Mouse (Mus musculus): ENCODE measurements at regions not wholly inside any gene's neighbourhood (a gene's known extent, or its start where the extent isn't known, plus 50 kb on each side); places are given as distances from the start of the nearest gene placed in this dataset.

- no peak overlapping the region for H3K9ac ChIP-seq (ENCODE audit: low read length)
- 0 out of 2 replicates have a peak, but pooled peaks cover 4% of the 10 kb centered on the region for H3K4me1 ChIP-seq (ENCODE audit: control insufficient read depth, insufficient read depth, low read length)
- no peak overlapping the region for H3K4me2 ChIP-seq (ENCODE audit: low read depth, low read length)
- no peaks in the 10 kb centered on the region for H3K36me3 ChIP-seq (ENCODE audit: control insufficient read depth, insufficient read depth)
- no peaks in the 10 kb centered on the region for H3K9me3 ChIP-seq (replicated peaks; ENCODE audit: control insufficient read depth, low read length)
- 45% methylated on average over 7 of the region's 7 CpGs for WGBS
- no peak overlapping the region for H3K4me3 ChIP-seq (ENCODE audit: low read length)
- no peak overlapping the region for H3K27ac ChIP-seq (ENCODE audit: low read length)
- ATAC-seq (replicated peaks; ENCODE audit: extremely low read depth, insufficient read depth, low FRiP score), result no peak
- H3K27me3 ChIP-seq (ENCODE audit: control insufficient read depth, insufficient read depth, low read length), result no peaks in the 10 kb centered on the region
Measured at GRCm38 (mm10) chr13:94650951-94651350, 137.8 kb upstream of the Tbca start.

GRCm38 (mm10) chr13:94667604-94668003 is 121.1 kb upstream of the Tbca start:
- Histone ChIP-seq H3K27ac (ENCODE audit: low read length) (no peak overlapping the region), H3K4me2 (ENCODE audit: low read depth, low read length) (no peak overlapping the region), H3K27me3 (ENCODE audit: control insufficient read depth, insufficient read depth, low read length) (0 out of 2 replicates have a peak, but pooled peaks cover 4% of the 10 kb centered on the region), H3K9ac (ENCODE audit: low read length) (no peak overlapping the region), H3K36me3 (ENCODE audit: control insufficient read depth, insufficient read depth) (no peaks in the 10 kb centered on the region), H3K9me3 (replicated peaks; ENCODE audit: control insufficient read depth, low read length) (no peaks in the 10 kb centered on the region), H3K4me3 (ENCODE audit: low read length) (no peak overlapping the region), H3K4me1 (ENCODE audit: control insufficient read depth, insufficient read depth, low read length) (no peaks in the 10 kb centered on the region)
- no peak for ATAC-seq (replicated peaks; ENCODE audit: extremely low read depth, insufficient read depth, low FRiP score)
- WGBS, result 73% methylated on average over 9 of the region's 9 CpGs

- Histone ChIP-seq H3K4me1 (ENCODE audit: control insufficient read depth, insufficient read depth, low read length) (no peaks in the 10 kb centered on the region), H3K4me3 (ENCODE audit: low read length) (no peak overlapping the region), H3K4me2 (ENCODE audit: low read depth, low read length) (no peak overlapping the region), H3K9me3 (replicated peaks; ENCODE audit: control insufficient read depth, low read length) (no peaks in the 10 kb centered on the region), H3K9ac (ENCODE audit: low read length) (no peak overlapping the region), H3K36me3 (ENCODE audit: control insufficient read depth, insufficient read depth) (no peaks in the 10 kb centered on the region), H3K27me3 (ENCODE audit: control insufficient read depth, insufficient read depth, low read length) (peaks cover 4% of the 10 kb centered on the region; the same call in 1 of the 2 replicates), H3K27ac (ENCODE audit: low read length) (no peak overlapping the region)
- 68% methylated on average over 5 of the region's 5 CpGs for WGBS
- no peak for ATAC-seq (replicated peaks; ENCODE audit: extremely low read depth, insufficient read depth, low FRiP score)
Measured at GRCm38 (mm10) chr13:94668276-94668675, 120.4 kb upstream of the Tbca start.

GRCm38 (mm10) chr13:94669106-94669683 is 119.5 kb upstream of the Tbca start:
- Histone ChIP-seq H3K27me3 (ENCODE audit: control insufficient read depth, insufficient read depth, low read length) (peaks cover 4% of the 10 kb centered on the region; the same call in 1 of the 2 replicates), H3K4me2 (ENCODE audit: low read depth, low read length) (no peak overlapping the region), H3K9ac (ENCODE audit: low read length) (no peak overlapping the region), H3K27ac (ENCODE audit: low read length) (no peak overlapping the region), H3K4me3 (ENCODE audit: low read length) (no peak overlapping the region), H3K36me3 (ENCODE audit: control insufficient read depth, insufficient read depth) (no peaks in the 10 kb centered on the region), H3K4me1 (ENCODE audit: control insufficient read depth, insufficient read depth, low read length) (no peaks in the 10 kb centered on the region), H3K9me3 (replicated peaks; ENCODE audit: control insufficient read depth, low read length) (no peaks in the 10 kb centered on the region)
- ATAC-seq (replicated peaks; ENCODE audit: extremely low read depth, insufficient read depth, low FRiP score), result no peak
- 69% methylated on average over 9 of the region's 9 CpGs for WGBS

GRCm38 (mm10) chr13:94670266-94670665 is 118.4 kb upstream of the Tbca start:
- no peaks in the 10 kb centered on the region for H3K4me1 ChIP-seq (ENCODE audit: control insufficient read depth, insufficient read depth, low read length)
- ATAC-seq (replicated peaks; ENCODE audit: extremely low read depth, insufficient read depth, low FRiP score), result no peak
- no peak overlapping the region for H3K27ac ChIP-seq (ENCODE audit: low read length)
- no peaks in the 10 kb centered on the region for H3K36me3 ChIP-seq (ENCODE audit: control insufficient read depth, insufficient read depth)
- peaks cover 4% of the 10 kb centered on the region; the same call in 1 of the 2 replicates for H3K27me3 ChIP-seq (ENCODE audit: control insufficient read depth, insufficient read depth, low read length)
- no peak overlapping the region for H3K9ac ChIP-seq (ENCODE audit: low read length)
- no peaks in the 10 kb centered on the region for H3K9me3 ChIP-seq (replicated peaks; ENCODE audit: control insufficient read depth, low read length)
- WGBS, result 83% methylated on average over 11 of the region's 11 CpGs
- no peak overlapping the region for H3K4me2 ChIP-seq (ENCODE audit: low read depth, low read length)
- no peak overlapping the region for H3K4me3 ChIP-seq (ENCODE audit: low read length)

GRCm38 (mm10) chr13:94670961-94671360 is 117.7 kb upstream of the Tbca start:
- Histone ChIP-seq H3K36me3 (ENCODE audit: control insufficient read depth, insufficient read depth) (no peaks in the 10 kb centered on the region), H3K27ac (ENCODE audit: low read length) (no peak overlapping the region), H3K27me3 (ENCODE audit: control insufficient read depth, insufficient read depth, low read length) (peaks cover 4% of the 10 kb centered on the region; the same call in 1 of the 2 replicates), H3K4me2 (ENCODE audit: low read depth, low read length) (no peak overlapping the region), H3K4me3 (ENCODE audit: low read length) (no peak overlapping the region), H3K4me1 (ENCODE audit: control insufficient read depth, insufficient read depth, low read length) (no peaks in the 10 kb centered on the region), H3K9ac (ENCODE audit: low read length) (no peak overlapping the region), H3K9me3 (replicated peaks; ENCODE audit: control insufficient read depth, low read length) (no peaks in the 10 kb centered on the region)
- no peak for ATAC-seq (replicated peaks; ENCODE audit: extremely low read depth, insufficient read depth, low FRiP score)
- 76% methylated on average over 8 of the region's 8 CpGs for WGBS

GRCm38 (mm10) chr13:94680492-94681168 is 108.1 kb upstream of the Tbca start:
- Histone ChIP-seq H3K4me2 (ENCODE audit: low read depth, low read length) (no peak overlapping the region), H3K4me3 (ENCODE audit: low read length) (no peak overlapping the region), H3K9ac (ENCODE audit: low read length) (no peak overlapping the region), H3K9me3 (replicated peaks; ENCODE audit: control insufficient read depth, low read length) (no peaks in the 10 kb centered on the region), H3K27me3 (ENCODE audit: control insufficient read depth, insufficient read depth, low read length) (peaks cover 3% of the 10 kb centered on the region; the same call in 1 of the 2 replicates), H3K36me3 (ENCODE audit: control insufficient read depth, insufficient read depth) (no peaks in the 10 kb centered on the region), H3K4me1 (ENCODE audit: control insufficient read depth, insufficient read depth, low read length) (no peaks in the 10 kb centered on the region), H3K27ac (ENCODE audit: low read length) (no peak overlapping the region)
- ATAC-seq (replicated peaks; ENCODE audit: extremely low read depth, insufficient read depth, low FRiP score), result no peak
- WGBS, result 52% methylated on average over 17 of the region's 17 CpGs

- WGBS, result 86% methylated on average over 13 of the region's 13 CpGs
Measured at GRCm38 (mm10) chr13:94681606-94682005, 107.1 kb upstream of the Tbca start.

GRCm38 (mm10) chr13:94685191-94685590 is 103.5 kb upstream of the Tbca start:
- no peak overlapping the region for H3K4me3 ChIP-seq (ENCODE audit: low read length)
- no peaks in the 10 kb centered on the region for H3K9me3 ChIP-seq (replicated peaks; ENCODE audit: control insufficient read depth, low read length)
- H3K27ac ChIP-seq (ENCODE audit: low read length), result no peak overlapping the region
- H3K4me1 ChIP-seq (ENCODE audit: control insufficient read depth, insufficient read depth, low read length), result no peaks in the 10 kb centered on the region
- ATAC-seq (replicated peaks; ENCODE audit: extremely low read depth, insufficient read depth, low FRiP score), result no peak
- WGBS, result 67% methylated on average over 7 of the region's 7 CpGs
- H3K36me3 ChIP-seq (ENCODE audit: control insufficient read depth, insufficient read depth), result no peaks in the 10 kb centered on the region
- H3K27me3 ChIP-seq (ENCODE audit: control insufficient read depth, insufficient read depth, low read length), result peaks cover 3% of the 10 kb centered on the region; the same call in 1 of the 2 replicates
- H3K9ac ChIP-seq (ENCODE audit: low read length), result no peak overlapping the region
- H3K4me2 ChIP-seq (ENCODE audit: low read depth, low read length), result no peak overlapping the region

More at GRCm38 (mm10) chr13:94681606-94682005, 107.1 kb upstream of the Tbca start:
- no peak overlapping the region for H3K4me3 ChIP-seq (ENCODE audit: low read length)
- H3K36me3 ChIP-seq (ENCODE audit: control insufficient read depth, insufficient read depth), result no peaks in the 10 kb centered on the region
- no peak overlapping the region for H3K9ac ChIP-seq (ENCODE audit: low read length)
- no peak overlapping the region for H3K27ac ChIP-seq (ENCODE audit: low read length)
- H3K4me1 ChIP-seq (ENCODE audit: control insufficient read depth, insufficient read depth, low read length), result no peaks in the 10 kb centered on the region
- no peaks in the 10 kb centered on the region for H3K9me3 ChIP-seq (replicated peaks; ENCODE audit: control insufficient read depth, low read length)
- H3K27me3 ChIP-seq (ENCODE audit: control insufficient read depth, insufficient read depth, low read length), result peaks cover 3% of the 10 kb centered on the region; the same call in 1 of the 2 replicates
- no peak overlapping the region for H3K4me2 ChIP-seq (ENCODE audit: low read depth, low read length)
- no peak for ATAC-seq (replicated peaks; ENCODE audit: extremely low read depth, insufficient read depth, low FRiP score)

Measured in heart, embryonic 16.5 days (tissue).